In the genomic region with DNA sequence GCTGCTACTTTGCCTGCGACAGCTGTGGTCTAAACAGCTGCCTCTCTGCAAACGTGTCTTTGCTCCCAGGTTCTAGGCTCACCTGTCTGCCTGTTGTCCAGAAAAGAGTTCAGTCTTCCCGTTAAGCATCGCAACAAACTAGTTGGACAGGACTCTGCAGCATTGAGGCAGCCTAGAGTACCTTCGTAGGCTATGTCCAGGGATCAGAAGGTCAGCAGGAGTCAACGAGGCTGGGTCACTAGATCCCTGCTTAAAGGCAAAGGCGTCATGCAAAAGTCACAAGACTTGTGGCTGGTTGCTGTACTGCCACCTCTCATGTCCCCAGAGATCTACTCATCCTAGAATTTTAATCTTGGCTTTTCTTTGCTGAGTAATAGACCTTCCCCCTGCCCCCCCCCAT, we compare ENCODE assay signal across 21 mouse cellular contexts. TPM values are rescaled to one million over a fixed set of nuclear protein-coding genes. Genes with fewer than 3 reads are reported as not detected.
DNase-seq lines count a peak whose midpoint lies in the region; ATAC-seq and TF ChIP-seq lines count a peak whose summit lies in the region.
"Had no signal": no experiment of that assay in that cellular context is flagged by ENCODE, and none has a peak within 500 bp of the region (broad histone marks: within the 10 kb centered on the region; RNA-seq: fewer than 3 reads in every experiment).

No protein-coding gene starts in this region.

- TF ChIP-seq CTCF in kidney, adult 2 months (conservative IDR thresholded peaks at IDR 0.05; ENCODE audit: insufficient read depth, insufficient read length, low read depth, low read length): no peak
- no peak for TF ChIP-seq CTCF in CH12.LX (conservative IDR thresholded peaks at IDR 0.05 in 1 of 2, IDR thresholded peaks at IDR 0.05 in 1 of 2; ENCODE audit: low read depth in 2 of 2, low read length in 2 of 2)

- 0 out of 2 replicates have a peak overlapping the region, but pooled peaks have one; percentile 58 for H3K27ac ChIP-seq in forebrain, embryonic 10.5 days
- no peak overlapping the region for H3K27ac ChIP-seq in forebrain, embryonic 16.5 days (ENCODE audit: low read length)
- H3K27ac ChIP-seq in kidney, embryonic 15.5 days: peak overlapping the region; percentile 67
- no peak overlapping the region for H3K27ac ChIP-seq in kidney, adult 2 months (ENCODE audit: insufficient read depth, low read depth, low read length)
- H3K27ac ChIP-seq in CH12.LX (ENCODE audit: insufficient read depth, low read depth): no peak overlapping the region
- peak overlapping the region; percentile 75 for H3K27ac ChIP-seq in ES-E14 (ENCODE audit: insufficient read depth, low read depth, low read length, poor library complexity, severe bottlenecking)
- H3K27ac ChIP-seq: embryonic facial prominence, embryonic 15.5 days; hindbrain, embryonic 15.5 days had no signal

- peaks cover 7% of the 10 kb centered on the region; the same call in 1 of the 2 replicates for H3K27me3 ChIP-seq in forebrain, embryonic 10.5 days (ENCODE audit: poor library complexity, severe bottlenecking)
- H3K27me3 ChIP-seq in forebrain, embryonic 16.5 days (replicated peaks; ENCODE audit: control insufficient read depth, insufficient read depth, low read length): no peaks in the 10 kb centered on the region
- no peaks in the 10 kb centered on the region for H3K27me3 ChIP-seq in kidney, embryonic 15.5 days
- H3K27me3 ChIP-seq in kidney, adult 2 months (replicated peaks; ENCODE audit: control insufficient read depth, insufficient read depth, low read length): no peaks in the 10 kb centered on the region
- H3K27me3 ChIP-seq in CH12.LX (replicated peaks): no peaks in the 10 kb centered on the region
- H3K27me3 ChIP-seq: embryonic facial prominence, embryonic 15.5 days; forebrain, embryonic 15.5 days; hindbrain, embryonic 15.5 days had no signal

- no peak overlapping the region for H3K4me2 ChIP-seq in forebrain, embryonic 16.5 days (ENCODE audit: low read length)
- H3K4me2 ChIP-seq in kidney, embryonic 15.5 days: no peak overlapping the region
- no peak overlapping the region for H3K4me2 ChIP-seq in CH12.LX (ENCODE audit: insufficient read depth, low read depth, poor library complexity, severe bottlenecking)
- H3K4me2 ChIP-seq: embryonic facial prominence, embryonic 15.5 days; forebrain, embryonic 15.5 days; hindbrain, embryonic 15.5 days had no signal

- no peak for TF ChIP-seq EP300 in CH12.LX (IDR thresholded peaks at IDR 0.05; ENCODE audit: low read length)

- TF ChIP-seq RAD21 in CH12.LX (IDR thresholded peaks at IDR 0.05; ENCODE audit: low read depth, low read length): no peak

- no peak for DNase-seq in forebrain, embryonic 10.5 days (ENCODE audit: extremely low spot score, low spot score)
- DNase-seq in kidney, adult 2 months: no peak
- no peak for DNase-seq in CH12.LX (ENCODE audit: extremely low read depth)
- DNase-seq in ES-E14 (ENCODE audit: low read depth, low spot score): no peak
- DNase-seq in spleen, postnatal 36 days (ENCODE audit: low spot score in 2 of 2): no peak
- no peak for DNase-seq in gastrocnemius, postnatal 14 days
- DNase-seq: adrenal gland, postnatal 14 days; cerebellum, adult 11-12 months; cerebellum, adult 9-10 months; cerebellum, postnatal 36 days; embryo, embryonic 11 days; gastrocnemius, postnatal 10 days; heart, postnatal 36 days had no signal

- no peak overlapping the region for H3K9ac ChIP-seq in forebrain, embryonic 16.5 days (replicated peaks; ENCODE audit: low read depth, low read length)
- H3K9ac ChIP-seq in kidney, embryonic 15.5 days: no peak overlapping the region
- H3K9ac ChIP-seq in CH12.LX (ENCODE audit: insufficient read depth, low read depth): peak overlapping the region; percentile 22; the same call in 1 of the 2 replicates
- peak overlapping the region; percentile 46; the same call in 1 of the 2 replicates for H3K9ac ChIP-seq in ES-E14 (ENCODE audit: insufficient read depth, low read depth, low read length, poor library complexity, severe bottlenecking)
- H3K9ac ChIP-seq: embryonic facial prominence, embryonic 15.5 days; forebrain, embryonic 15.5 days; hindbrain, embryonic 15.5 days had no signal

- no peak overlapping the region for H3K4me3 ChIP-seq in forebrain, embryonic 10.5 days
- H3K4me3 ChIP-seq in forebrain, embryonic 16.5 days (replicated peaks; ENCODE audit: low read length): no peak overlapping the region
- H3K4me3 ChIP-seq in kidney, embryonic 15.5 days (replicated peaks): no peak overlapping the region
- H3K4me3 ChIP-seq in kidney, adult 2 months (ENCODE audit: insufficient read depth, low read depth, low read length): no peak overlapping the region
- H3K4me3 ChIP-seq in CH12.LX (replicated peaks in 1 of 3; ENCODE audit: low read depth in 2 of 3, low read length in 2 of 3, poor library complexity in 1 of 3) (peak overlapping the region in 1 of 3 experiments; percentile 7), ES-E14 (ENCODE audit: insufficient read depth in 1 of 2, low read depth in 1 of 2, low read length in 2 of 2, poor library complexity in 1 of 2, severe bottlenecking in 1 of 2) (no peak overlapping the region)
- H3K4me3 ChIP-seq: embryonic facial prominence, embryonic 15.5 days; erythroblast, embryonic 14.5 days; forebrain, embryonic 15.5 days; hindbrain, embryonic 15.5 days had no signal

- H3K36me3 ChIP-seq in forebrain, embryonic 10.5 days (replicated peaks): no peaks in the 10 kb centered on the region
- no peaks in the 10 kb centered on the region for H3K36me3 ChIP-seq in forebrain, embryonic 16.5 days (ENCODE audit: control insufficient read depth, insufficient read depth)
- no peaks in the 10 kb centered on the region for H3K36me3 ChIP-seq in kidney, embryonic 15.5 days
- no peaks in the 10 kb centered on the region for H3K36me3 ChIP-seq in kidney, adult 2 months (ENCODE audit: control insufficient read depth, insufficient read depth, low read length)
- no peaks in the 10 kb centered on the region for H3K36me3 ChIP-seq in CH12.LX (replicated peaks in 1 of 2; ENCODE audit: control insufficient read depth in 1 of 2, insufficient read depth in 1 of 2, low read length in 1 of 2)
- no peaks in the 10 kb centered on the region for H3K36me3 ChIP-seq in ES-E14 (ENCODE audit: control insufficient read depth, insufficient read depth, low read length, poor library complexity, severe bottlenecking)
- H3K36me3 ChIP-seq: embryonic facial prominence, embryonic 15.5 days; forebrain, embryonic 15.5 days; hindbrain, embryonic 15.5 days had no signal

- in situ Hi-C loops in CH12.LX (cut with MboI; ENCODE audit: low pct_ligation_motif_present, low pct_unique_long_range_greater_than_20kb, low sequenced_read_pairs) (no loop called here), ES-E14 (cut with MboI; ENCODE audit: low sequenced_read_pairs in 2 of 2, unreplicated experiment in 2 of 2) (no loop called here)

- no peaks in the 10 kb centered on the region for H3K79me2 ChIP-seq in CH12.LX (replicated peaks; ENCODE audit: control insufficient read depth, extremely low read depth, insufficient read depth, poor library complexity, severe bottlenecking)

- intact Hi-C loops in gastrocnemius, postnatal 14 days (cut with DNase I; ENCODE audit: low total_unique reads): no loop called here

- dilution Hi-C loops in CH12.LX (cut with MboI; ENCODE audit: extremely low pct_ligation_motif_present, extremely low pct_unique_long_range_greater_than_20kb, low sequenced_read_pairs): no loop called here

- no peaks in the 10 kb centered on the region for H3K9me3 ChIP-seq in forebrain, embryonic 10.5 days
- no peaks in the 10 kb centered on the region for H3K9me3 ChIP-seq in forebrain, embryonic 16.5 days (ENCODE audit: control insufficient read depth, low read length)
- H3K9me3 ChIP-seq in kidney, embryonic 15.5 days (replicated peaks): no peaks in the 10 kb centered on the region
- no peaks in the 10 kb centered on the region for H3K9me3 ChIP-seq in CH12.LX (replicated peaks; ENCODE audit: low read length)
- no peaks in the 10 kb centered on the region for H3K9me3 ChIP-seq in ES-E14 (ENCODE audit: control insufficient read depth, insufficient read depth, low read depth, low read length)
- H3K9me3 ChIP-seq: embryonic facial prominence, embryonic 15.5 days; forebrain, embryonic 15.5 days; hindbrain, embryonic 15.5 days had no signal

- WGBS in forebrain, embryonic 10.5 days: 51% methylated on average over 7 of the region's 7 CpGs
- 68% methylated on average over 7 of the region's 7 CpGs for WGBS in forebrain, embryonic 16.5 days
- 47% methylated on average over 7 of the region's 7 CpGs for WGBS in kidney, embryonic 15.5 days
- WGBS in kidney, adult 2 months: 53% methylated on average over 7 of the region's 7 CpGs

- no peak for TF ChIP-seq POLR2A in kidney, adult 2 months (IDR thresholded peaks at IDR 0.05; ENCODE audit: low read depth, low read length)
- no peak for TF ChIP-seq POLR2A in CH12.LX (IDR thresholded peaks at IDR 0.05; ENCODE audit: low read depth, low read length)

- ATAC-seq in forebrain, embryonic 16.5 days: no peak
- ATAC-seq in kidney, embryonic 15.5 days (replicated peaks; ENCODE audit: low FRiP score): no peak
- ATAC-seq: activated CD4-positive, CD25-positive, alpha-beta regulatory T cell, adult 4 months; forebrain, embryonic 15.5 days; intestine, postnatal 0 days had no signal

- peaks cover 80% of the 10 kb centered on the region for H3K4me1 ChIP-seq in forebrain, embryonic 10.5 days
- peaks cover 27% of the 10 kb centered on the region for H3K4me1 ChIP-seq in forebrain, embryonic 16.5 days (replicated peaks; ENCODE audit: control insufficient read depth, insufficient read depth, low read length)
- H3K4me1 ChIP-seq in kidney, embryonic 15.5 days: peaks cover 39% of the 10 kb centered on the region
- peaks cover 12% of the 10 kb centered on the region for H3K4me1 ChIP-seq in kidney, adult 2 months (ENCODE audit: control insufficient read depth, insufficient read depth, low read length)
- H3K4me1 ChIP-seq in CH12.LX (ENCODE audit: control insufficient read depth in 1 of 2, insufficient read depth in 2 of 2) (peaks cover 16 to 52% of the 10 kb centered on the region in 2 experiments), ES-E14 (ENCODE audit: control insufficient read depth in 2 of 2, insufficient read depth in 2 of 2, low read length in 2 of 2, poor library complexity in 1 of 2) (peaks cover 15 to 17% of the 10 kb centered on the region in 2 experiments)

TF ChIP-seq in CH12.LX, 34 proteins besides CTCF, POLR2A, EP300 and RAD21 (continues in another document):
- TF ChIP-seq JUN (IDR thresholded peaks at IDR 0.05; ENCODE audit: insufficient read depth, low read depth, low read length): no peak

TF ChIP-seq in ES-E14, 5 proteins besides CTCF, POLR2A, EP300 and RAD21 (continues in another document):
- TF ChIP-seq HCFC1 (IDR thresholded peaks at IDR 0.05; ENCODE audit: borderline replicate concordance, insufficient read depth, low read length): no peak

RNA-seq across cellular contexts. Expression of gene Itga6, which starts 2.0 kb away (rescaled TPM):
- 45.7 and 47.9 TPM in 2 replicates for polyA plus RNA-seq in forebrain, embryonic 10.5 days (2016; fragmentation: Nextera tagmentation; extraction: Ambion mirVana)
- 21.6 and 23.7 TPM in 2 replicates for polyA plus RNA-seq in forebrain, embryonic 16.5 days (2015; fragmentation: Nextera tagmentation; extraction: Ambion mirVana)
- polyA plus RNA-seq in kidney, embryonic 15.5 days (2015; fragmentation: Nextera tagmentation; extraction: Ambion mirVana): 69.9 and 74.6 TPM in 2 replicates
- polyA plus RNA-seq in kidney, adult 2 months (2012; rRNA removed): 58.7 and 60.3 TPM in 2 replicates
- total RNA-seq in CH12.LX (2012; rRNA removed) (3.9 and 6.1 TPM in 2 replicates), CH12.LX (2014; rRNA removed) (10.9 and 11.5 TPM in 2 replicates), ES-E14 (2012; rRNA removed) (169 and 217 TPM in 2 replicates)
- 11.2 and 13.9 TPM in 2 replicates for polyA plus RNA-seq in CH12.LX (2012; ENCODE audit: insufficient read length, low read depth)
- 10 to 100 TPM; 33.2 to 40.0 TPM for total RNA-seq in gastrocnemius, postnatal 14 days (2021)

Comparison
In these comparisons a context has a peak if more than half of its experiments do, and no peak if none do; other contexts are left out.
1. H3K27ac ChIP-seq: peak in forebrain, embryonic 10.5 days (single experiment), kidney, embryonic 15.5 days (single experiment) and ES-E14 (single experiment); none in forebrain, embryonic 16.5 days (single experiment), kidney, adult 2 months (single experiment) and CH12.LX (single experiment).
2. H3K9ac ChIP-seq: peak in CH12.LX (single experiment) and ES-E14 (single experiment); none in forebrain, embryonic 16.5 days (single experiment) and kidney, embryonic 15.5 days (single experiment).